Mouse (Mus musculus) stomach, postnatal 0 days (tissue): ENCODE measurements around the gene Speer4b. TPM values are rescaled to one million over a fixed set of nuclear protein-coding genes. Genes with fewer than 3 reads are reported as not detected.
"Not testable (repeated sequence)": the region's sequence is repeated elsewhere in the genome, so short reads cannot be mapped to it uniquely, and the experiment has no call there.

ENCODE experiments used
- ATAC-seq: fragments of 200-750 bp; cut with Nextera tagmentation; 2 replicates; pipeline ENCODE4 v1.8.0; 2017; ENCODE audit not compliant: low FRiP score, low TSS enrichment
- DNase-seq: peaks from one replicate; pipeline ENCODE4 v3.0.0-alpha.2; 2016; ENCODE audit warnings: low spot score
- H3K27ac ChIP-seq: fragments of 300-500 bp; sonication (generic); replicated peaks from 2 replicates; pipeline ENCODE4 v1.5.1; 2014; ENCODE audit warnings: mild to moderate bottlenecking, control low read depth
- H3K27me3 ChIP-seq: fragments of 300-500 bp; sonication (generic); 2 replicates; pipeline ENCODE4 v1.6.1; 2014; ENCODE audit warnings: low read length; ENCODE audit not compliant: control insufficient read depth, insufficient read depth
- H3K36me3 ChIP-seq: fragments of 300-500 bp; sonication (generic); 2 replicates; pipeline ENCODE4 v1.6.1; 2014; ENCODE audit warnings: low read length, mixed read lengths; ENCODE audit not compliant: control insufficient read depth, insufficient read depth
- H3K4me1 ChIP-seq: fragments of 300-500 bp; sonication (generic); replicated peaks from 2 replicates; pipeline ENCODE4 v1.6.1; 2014; ENCODE audit warnings: antibody characterized with exemption; ENCODE audit not compliant: control insufficient read depth, insufficient read depth
- H3K4me2 ChIP-seq: fragments of 300-500 bp; sonication (generic); replicated peaks from 2 replicates; pipeline ENCODE4 v1.6.1; 2014; ENCODE audit warnings: low read depth, mild to moderate bottlenecking, control low read depth, moderate library complexity
- H3K4me3 ChIP-seq: fragments of 300-500 bp; sonication (generic); 2 replicates; pipeline ENCODE4 v1.5.1; 2014; ENCODE audit warnings: low read depth, low read length, control low read depth
- H3K9ac ChIP-seq: fragments of 300-500 bp; sonication (generic); 2 replicates; pipeline ENCODE4 v1.6.1; 2014; ENCODE audit warnings: mild to moderate bottlenecking, low read length, control low read depth, mixed read lengths
- H3K9me3 ChIP-seq: fragments of 300-500 bp; sonication (generic); 2 replicates; pipeline ENCODE4 v1.6.1; 2016; ENCODE audit warnings: low read length; ENCODE audit not compliant: control insufficient read depth
- CTCF ChIP-seq: IDR thresholded peaks from 2 replicates; pipeline ENCODE4 v1.5.1; 2016; ENCODE audit warnings: antibody characterized with exemption, low read depth, mild to moderate bottlenecking, moderate library complexity
- EP300 ChIP-seq: optimal IDR thresholded peaks from 2 replicates; pipeline ENCODE3; 2016; ENCODE audit warnings: antibody characterized with exemption
- WGBS: fragments of 180-500 bp; shearing (Covaris S2); extraction: QIAGEN DNeasy Blood & Tissue Kit; methylation state at CpG from one replicate; pipeline ENCODE4 v1.1.7; 2014; 5-methylcytosine and 5-hydroxymethylcytosine counted together
- polyA plus RNA-seq: library from polyadenylated mRNA; unstranded; fragments of >200 nt; fragmentation: Nextera tagmentation; extraction: Ambion mirVana; gene quantifications from 2 replicates; pipeline ENCODE4 v1.2.1, GENCODE M21; 2015

Speer4b gene
- polyA plus RNA-seq: not detected in 2 replicates

GRCm38 (mm10) chr5:27501338-27501737 is at the start of gene Speer4b:
Gene Speer4b, minus strand, starts transcription at chr5:27501438.
- H3K4me3 ChIP-seq: not testable (repeated sequence)

GRCm38 (mm10) chr5:27549291-27549690 is 48.1 kb upstream of the Speer4b start:
- H3K27me3 ChIP-seq: no peaks in the 10 kb centered on the region
- no peak overlapping the region for H3K4me2 ChIP-seq
- WGBS: 81% methylated on average over 4 of the region's 4 CpGs
- H3K9me3 ChIP-seq: no peaks in the 10 kb centered on the region
- DNase-seq (no peak), ATAC-seq (no peak)
- no peak overlapping the region for H3K27ac ChIP-seq
- H3K4me1 ChIP-seq: no peaks in the 10 kb centered on the region
- H3K36me3 ChIP-seq: no peaks in the 10 kb centered on the region
- TF ChIP-seq EP300 (no peak), CTCF (no peak)
- no peak overlapping the region for H3K4me3 ChIP-seq
- no peak overlapping the region for H3K9ac ChIP-seq

More at GRCm38 (mm10) chr5:27501338-27501737, at the start of gene Speer4b:
- DNase-seq, H3K4me2 ChIP-seq, H3K9ac ChIP-seq, H3K27ac ChIP-seq, H3K27me3 ChIP-seq, H3K4me1 ChIP-seq, H3K9me3 ChIP-seq, ATAC-seq, H3K36me3 ChIP-seq: not testable (repeated sequence)
- WGBS: 50% methylated on average over 1 of the region's 1 CpGs

GRCm38 (mm10) chr5:27544816-27545270 is 43.6 kb upstream of the Speer4b start:
- WGBS: 9% methylated on average over 2 of the region's 2 CpGs
- Histone ChIP-seq H3K36me3 (no peaks in the 10 kb centered on the region), H3K4me3 (no peak overlapping the region), H3K9ac (no peak overlapping the region), H3K4me2 (no peak overlapping the region), H3K27me3 (no peaks in the 10 kb centered on the region), H3K9me3 (no peaks in the 10 kb centered on the region), H3K4me1 (no peaks in the 10 kb centered on the region), H3K27ac (no peak overlapping the region)
- ATAC-seq (no peak), DNase-seq (peak; percentile 46)
- peak; percentile 53 for TF ChIP-seq CTCF
- no peak for TF ChIP-seq EP300

GRCm38 (mm10) chr5:27526906-27527305 is 25.7 kb upstream of the Speer4b start:
- no peaks in the 10 kb centered on the region for H3K36me3 ChIP-seq
- 83% methylated on average over 1 of the region's 1 CpGs for WGBS
- no peak overlapping the region for H3K4me3 ChIP-seq
- TF ChIP-seq EP300 (no peak), CTCF (no peak)
- DNase-seq: no peak
- no peak for ATAC-seq
- H3K4me1 ChIP-seq: no peaks in the 10 kb centered on the region
- no peaks in the 10 kb centered on the region for H3K9me3 ChIP-seq
- no peaks in the 10 kb centered on the region for H3K27me3 ChIP-seq
- no peak overlapping the region for H3K4me2 ChIP-seq
- no peak overlapping the region for H3K27ac ChIP-seq
- H3K9ac ChIP-seq: no peak overlapping the region

- H3K4me2 ChIP-seq: no peak overlapping the region
- no peaks in the 10 kb centered on the region for H3K27me3 ChIP-seq
- H3K27ac ChIP-seq: no peak overlapping the region
- no peaks in the 10 kb centered on the region for H3K36me3 ChIP-seq
- DNase-seq (no peak), ATAC-seq (no peak)
- no peak overlapping the region for H3K4me3 ChIP-seq
- H3K9ac ChIP-seq: no peak overlapping the region
- no peaks in the 10 kb centered on the region for H3K4me1 ChIP-seq
- no peaks in the 10 kb centered on the region for H3K9me3 ChIP-seq
- TF ChIP-seq CTCF: no peak
- no peak for TF ChIP-seq EP300
Observed at GRCm38 (mm10) chr5:27518716-27519115, 17.5 kb upstream of the Speer4b start.

- DNase-seq: no peak
- WGBS: 74% methylated on average over 4 of the region's 4 CpGs
Observed at GRCm38 (mm10) chr5:27490942-27491341, 10.3 kb downstream of the Speer4b start.

More at GRCm38 (mm10) chr5:27490942-27491341, 10.3 kb downstream of the Speer4b start:
- ATAC-seq: no peak
- Histone ChIP-seq H3K4me1 (no peaks in the 10 kb centered on the region), H3K9me3 (no peaks in the 10 kb centered on the region), H3K27me3 (no peaks in the 10 kb centered on the region), H3K36me3 (no peaks in the 10 kb centered on the region), H3K4me2 (no peak overlapping the region), H3K4me3 (no peak overlapping the region), H3K27ac (no peak overlapping the region), H3K9ac (no peak overlapping the region)
- no peak for TF ChIP-seq EP300
- no peak for TF ChIP-seq CTCF
